Mouse (Mus musculus) liver, postnatal 0 days (tissue): Measurements from ENCODE around the gene Samm50. TPM values are rescaled to one million over a fixed set of nuclear protein-coding genes. Genes with fewer than 3 reads are reported as not detected.
"Not testable (repeated sequence)": the region's sequence is repeated elsewhere in the genome, so short reads cannot be mapped to it uniquely, and the experiment has no call there.

ENCODE experiments used
- ATAC-seq: fragments of 200-750 bp; cut with Nextera tagmentation; 2 replicates; pipeline ENCODE4 v1.8.0; 2017; ENCODE audit warnings: mild to moderate bottlenecking, moderate library complexity
- DNase-seq: peaks from one replicate; pipeline ENCODE4 v3.0.0-alpha.2; 2016
- H3K27ac ChIP-seq: fragments of 300-500 bp; sonication (generic); 2 replicates; pipeline ENCODE4 v1.5.1; 2014; ENCODE audit warnings: antibody characterized with exemption, moderate library complexity, mild to moderate bottlenecking, low read depth
- H3K27me3 ChIP-seq: fragments of 300-500 bp; sonication (generic); 2 replicates; pipeline ENCODE4 v1.6.1; 2014; ENCODE audit warnings: low read length, control low read depth, mixed read lengths; ENCODE audit not compliant: insufficient read depth
- H3K36me3 ChIP-seq: fragments of 300-500 bp; sonication (generic); replicated peaks from 2 replicates; pipeline ENCODE4 v1.6.1; 2014; ENCODE audit warnings: mild to moderate bottlenecking, control low read depth, low read length, moderate library complexity, mixed read lengths; ENCODE audit not compliant: insufficient read depth
- H3K4me1 ChIP-seq: fragments of 300-500 bp; sonication (generic); 2 replicates; pipeline ENCODE4 v1.6.1; 2014; ENCODE audit warnings: antibody characterized with exemption, mild to moderate bottlenecking, control low read depth; ENCODE audit not compliant: insufficient read depth
- H3K4me2 ChIP-seq: fragments of 300-500 bp; sonication (generic); 2 replicates; pipeline ENCODE4 v1.6.1; 2014; ENCODE audit warnings: low read depth, mild to moderate bottlenecking, low read length, moderate library complexity, mixed read lengths
- H3K4me3 ChIP-seq: fragments of 300-500 bp; sonication (generic); 2 replicates; pipeline ENCODE4 v1.5.1; 2014; ENCODE audit warnings: low read depth, low read length
- H3K9ac ChIP-seq: fragments of 300-500 bp; sonication (generic); replicated peaks from 2 replicates; pipeline ENCODE4 v1.6.1; 2014; ENCODE audit warnings: mild to moderate bottlenecking, moderate library complexity
- H3K9me3 ChIP-seq: fragments of 300-500 bp; sonication (generic); 2 replicates; pipeline ENCODE4 v1.6.1; 2016; ENCODE audit warnings: mild to moderate bottlenecking, control low read depth, low read length, mixed read lengths
- CTCF ChIP-seq: sonication (generic); IDR thresholded peaks from 2 replicates; pipeline ENCODE4 v1.5.1; 2016; ENCODE audit warnings: antibody characterized with exemption, low read depth
- EP300 ChIP-seq: IDR thresholded peaks from 2 replicates; pipeline ENCODE4 v1.6.1; 2016; ENCODE audit warnings: antibody characterized with exemption, low read depth, mild to moderate bottlenecking
- WGBS: fragments of 180-500 bp; shearing (Covaris S2); extraction: QIAGEN DNeasy Blood & Tissue Kit; methylation state at CpG from one replicate; pipeline ENCODE4 v1.1.7; 2014; ENCODE audit not compliant: insufficient replicate concordance; 5-methylcytosine and 5-hydroxymethylcytosine counted together
- polyA plus RNA-seq: library from polyadenylated mRNA; unstranded; fragments of >200 nt; fragmentation: Nextera tagmentation; extraction: Ambion mirVana; gene quantifications from 2 replicates; pipeline ENCODE4 v1.2.1, GENCODE M21; 2015

Samm50 gene
- polyA plus RNA-seq = 103 and 105 TPM in 2 replicates

GRCm38 (mm10) chr15:84192058-84192791, at the start of gene Samm50:
Gene Samm50 (plus strand): TSS chr15:84192241.
- Histone ChIP-seq H3K9ac (peak within 1 kb of the TSS; percentile 78), H3K36me3 (peaks cover 11% of the 10 kb centered on the region), H3K9me3 (no peaks in the 10 kb centered on the region), H3K27me3 (no peaks in the 10 kb centered on the region), H3K27ac (peak within 1 kb of the TSS; percentile 99), H3K4me2 (peak within 1 kb of the TSS; percentile 82), H3K4me1 (peaks cover 17% of the 10 kb centered on the region), H3K4me3 (peak within 1 kb of the TSS; percentile 87)
- peak; percentile 96 for ATAC-seq
- TF ChIP-seq CTCF = peak; percentile 42
- TF ChIP-seq EP300 = no peak
- 5% methylated on average over 48 of the region's 48 CpGs for WGBS
- DNase-seq = peak; percentile 92

GRCm38 (mm10) chr15:84156158-84156557, 35.9 kb upstream of the Samm50 start:
- WGBS = 48% methylated on average over 2 of the region's 2 CpGs
- ATAC-seq = peak; percentile 96
- peak; percentile 47 for DNase-seq

GRCm38 (mm10) chr15:84157530-84157929, 34.5 kb upstream of the Samm50 start:
- H3K27ac ChIP-seq, H3K36me3 ChIP-seq, H3K4me2 ChIP-seq, H3K4me1 ChIP-seq, H3K27me3 ChIP-seq, H3K9me3 ChIP-seq, ATAC-seq, H3K9ac ChIP-seq, H3K4me3 ChIP-seq, DNase-seq: not testable (repeated sequence)
- 76% methylated on average over 6 of the region's 6 CpGs for WGBS

More at GRCm38 (mm10) chr15:84156158-84156557, 35.9 kb upstream of the Samm50 start:
- H3K4me1 ChIP-seq = no peaks in the 10 kb centered on the region
- no peak overlapping the region for H3K4me2 ChIP-seq
- TF ChIP-seq CTCF (no peak), EP300 (no peak)
- no peak overlapping the region for H3K9ac ChIP-seq
- H3K27me3 ChIP-seq = no peaks in the 10 kb centered on the region
- H3K9me3 ChIP-seq = no peaks in the 10 kb centered on the region
- no peak overlapping the region for H3K27ac ChIP-seq
- no peaks in the 10 kb centered on the region for H3K36me3 ChIP-seq
- H3K4me3 ChIP-seq = no peak overlapping the region

- no peak overlapping the region for H3K4me2 ChIP-seq
- H3K4me1 ChIP-seq = no peaks in the 10 kb centered on the region
- H3K9me3 ChIP-seq = no peaks in the 10 kb centered on the region
- 68% methylated on average over 6 of the region's 6 CpGs for WGBS
- H3K27ac ChIP-seq = no peak overlapping the region
- no peaks in the 10 kb centered on the region for H3K36me3 ChIP-seq
- no peak overlapping the region for H3K4me3 ChIP-seq
- DNase-seq (no peak), ATAC-seq (no peak)
- TF ChIP-seq EP300 = no peak
- no peak for TF ChIP-seq CTCF
- H3K9ac ChIP-seq = no peak overlapping the region
- H3K27me3 ChIP-seq = no peaks in the 10 kb centered on the region
These were observed 30.2 kb upstream of the Samm50 start for GRCm38 (mm10) chr15:84161871-84162270.

- DNase-seq = no peak
- no peak for TF ChIP-seq EP300
- no peak for TF ChIP-seq CTCF
These were observed 25.2 kb upstream of the Samm50 start for GRCm38 (mm10) chr15:84166818-84167217.

GRCm38 (mm10) chr15:84167600-84167999, 24.4 kb upstream of the Samm50 start, which contains the start of gene Pnpla3:
Gene Pnpla3 (plus strand): TSS chr15:84167837.
- TF ChIP-seq EP300 (no peak), CTCF (peak; percentile 51)
- Histone ChIP-seq H3K4me1 (peaks cover 7% of the 10 kb centered on the region), H3K4me2 (peak within 1 kb of the TSS; percentile 69), H3K27me3 (peaks cover 7% of the 10 kb centered on the region; the same call in 1 of the 2 replicates), H3K27ac (peak within 1 kb of the TSS; percentile 66), H3K9me3 (no peaks in the 10 kb centered on the region), H3K9ac (peak within 1 kb of the TSS; percentile 59), H3K36me3 (no peaks in the 10 kb centered on the region), H3K4me3 (peak within 1 kb of the TSS; percentile 44)
- under 1% methylated on average over 26 of the region's 28 CpGs for WGBS
- ATAC-seq (peak; percentile 89), DNase-seq (peak; percentile 90)

More at GRCm38 (mm10) chr15:84166818-84167217, 25.2 kb upstream of the Samm50 start:
- H3K27me3 ChIP-seq = peaks cover 7% of the 10 kb centered on the region; the same call in 1 of the 2 replicates
- H3K9ac ChIP-seq = no peak overlapping the region
- no peak overlapping the region for H3K27ac ChIP-seq
- ATAC-seq = no peak
- WGBS = 56% methylated on average over 6 of the region's 6 CpGs
- H3K4me2 ChIP-seq = no peak overlapping the region
- H3K4me3 ChIP-seq = no peak overlapping the region
- no peaks in the 10 kb centered on the region for H3K36me3 ChIP-seq
- H3K4me1 ChIP-seq = peaks cover 7% of the 10 kb centered on the region
- no peaks in the 10 kb centered on the region for H3K9me3 ChIP-seq
